Mouse (Mus musculus): ENCODE data around the gene Gm1113.

The Gm1113 gene

GRCm38 (mm10) chr9:35522821-35523515, 4.9 kb upstream of the Gm1113 start:
- Histone ChIP-seq H3K9me3 (ENCODE audit: low read length) (no peaks in the 10 kb centered on the region), H3K4me3 (replicated peaks; ENCODE audit: low read length) (no peak overlapping the region), H3K27me3 (ENCODE audit: insufficient read depth, low read length) (peaks cover 4% of the 10 kb centered on the region; the same call in 1 of the 2 replicates), H3K4me1 (replicated peaks; ENCODE audit: low read depth, low read length) (peaks cover 13% of the 10 kb centered on the region), H3K36me3 (ENCODE audit: insufficient read depth, low read length) (no peaks in the 10 kb centered on the region)
- TF ChIP-seq NANOG (IDR thresholded peaks at IDR 0.05; ENCODE audit: borderline replicate concordance, low read length), result no peak
- TF ChIP-seq CTCF (conservative IDR thresholded peaks at IDR 0.05; ENCODE audit: low read length), result no peak
- TF ChIP-seq POU5F1 (IDR thresholded peaks at IDR 0.05; ENCODE audit: borderline replicate concordance, low read length), result no peak

- peaks cover 13% of the 10 kb centered on the region for H3K4me1 ChIP-seq (replicated peaks; ENCODE audit: low read depth, low read length)
- no peak overlapping the region for H3K4me3 ChIP-seq (replicated peaks; ENCODE audit: low read length)
- H3K36me3 ChIP-seq (ENCODE audit: insufficient read depth, low read length), result no peaks in the 10 kb centered on the region
- H3K27me3 ChIP-seq (ENCODE audit: insufficient read depth, low read length), result peaks cover 4% of the 10 kb centered on the region; the same call in 1 of the 2 replicates
- no peak for TF ChIP-seq CTCF (conservative IDR thresholded peaks at IDR 0.05; ENCODE audit: low read length)
- no peak for TF ChIP-seq POU5F1 (IDR thresholded peaks at IDR 0.05; ENCODE audit: borderline replicate concordance, low read length)
- no peak for TF ChIP-seq NANOG (IDR thresholded peaks at IDR 0.05; ENCODE audit: borderline replicate concordance, low read length)
- H3K9me3 ChIP-seq (ENCODE audit: low read length), result no peaks in the 10 kb centered on the region
These were observed 4.2 kb upstream of the Gm1113 start for GRCm38 (mm10) chr9:35522241-35522640.

DNA sequence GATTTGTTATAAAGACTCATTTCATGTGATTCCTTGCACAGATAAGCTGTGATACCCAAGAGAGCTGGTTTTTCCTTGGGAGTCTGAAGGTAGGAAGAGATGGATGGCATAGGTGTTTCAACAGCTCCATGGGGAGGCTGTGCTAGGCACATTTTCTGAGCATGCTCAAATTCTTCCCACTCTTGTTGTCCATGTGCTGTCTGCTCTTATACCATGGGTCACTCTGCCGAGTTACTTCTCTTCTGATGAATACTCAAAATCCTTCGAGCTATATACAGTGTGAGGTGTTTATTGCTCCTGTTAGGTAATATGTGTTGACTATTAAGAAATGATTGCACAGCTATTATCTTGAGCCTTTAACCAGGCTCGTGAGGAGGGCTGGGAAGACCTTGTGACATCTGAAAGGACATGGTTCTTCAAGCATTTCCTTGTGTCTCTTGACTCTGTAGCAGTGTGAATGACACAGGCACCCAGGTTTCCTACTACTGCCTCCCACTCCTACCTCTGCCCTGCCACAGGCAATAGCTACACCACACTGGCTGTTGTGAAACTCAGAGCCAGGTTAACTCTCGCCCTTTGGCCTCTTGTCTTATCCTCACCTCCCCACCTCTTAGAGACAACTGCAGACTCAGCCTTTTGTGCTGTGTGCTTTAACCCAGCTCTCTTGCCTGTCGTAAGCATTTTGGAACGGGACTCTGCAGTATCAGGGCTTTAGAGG, 2.7 kb upstream of the Gm1113 start:
- TF ChIP-seq POU5F1 (IDR thresholded peaks at IDR 0.05; ENCODE audit: borderline replicate concordance, low read length) (no peak), NANOG (IDR thresholded peaks at IDR 0.05; ENCODE audit: borderline replicate concordance, low read length) (no peak), CTCF (conservative IDR thresholded peaks at IDR 0.05; ENCODE audit: low read length) (no peak)
- Histone ChIP-seq H3K4me1 (replicated peaks; ENCODE audit: low read depth, low read length) (peaks cover 13% of the 10 kb centered on the region), H3K27me3 (ENCODE audit: insufficient read depth, low read length) (peaks cover 4% of the 10 kb centered on the region; the same call in 1 of the 2 replicates), H3K4me3 (replicated peaks; ENCODE audit: low read length) (no peak overlapping the region), H3K9me3 (ENCODE audit: low read length) (no peaks in the 10 kb centered on the region), H3K36me3 (ENCODE audit: insufficient read depth, low read length) (no peaks in the 10 kb centered on the region)

GRCm38 (mm10) chr9:35516711-35517110, 1.4 kb downstream of the Gm1113 start:
- H3K27me3 ChIP-seq (ENCODE audit: insufficient read depth, low read length), result peaks cover 4% of the 10 kb centered on the region; the same call in 1 of the 2 replicates
- no peak overlapping the region for H3K4me3 ChIP-seq (replicated peaks; ENCODE audit: low read length)
- H3K4me1 ChIP-seq (replicated peaks; ENCODE audit: low read depth, low read length), result no peaks in the 10 kb centered on the region
- TF ChIP-seq POU5F1 (IDR thresholded peaks at IDR 0.05; ENCODE audit: borderline replicate concordance, low read length), result no peak
- no peak for TF ChIP-seq NANOG (IDR thresholded peaks at IDR 0.05; ENCODE audit: borderline replicate concordance, low read length)
- no peak for TF ChIP-seq CTCF (conservative IDR thresholded peaks at IDR 0.05; ENCODE audit: low read length)
- no peaks in the 10 kb centered on the region for H3K36me3 ChIP-seq (ENCODE audit: insufficient read depth, low read length)
- H3K9me3 ChIP-seq (ENCODE audit: low read length), result no peaks in the 10 kb centered on the region

GRCm38 (mm10) chr9:35516182-35516581, 1.9 kb downstream of the Gm1113 start:
- Histone ChIP-seq H3K9me3 (ENCODE audit: low read length) (no peaks in the 10 kb centered on the region), H3K4me1 (replicated peaks; ENCODE audit: low read depth, low read length) (no peaks in the 10 kb centered on the region), H3K27me3 (ENCODE audit: insufficient read depth, low read length) (peaks cover 4% of the 10 kb centered on the region; the same call in 1 of the 2 replicates), H3K4me3 (replicated peaks; ENCODE audit: low read length) (no peak overlapping the region), H3K36me3 (ENCODE audit: insufficient read depth, low read length) (no peaks in the 10 kb centered on the region)
- no peak for TF ChIP-seq NANOG (IDR thresholded peaks at IDR 0.05; ENCODE audit: borderline replicate concordance, low read length)
- no peak for TF ChIP-seq CTCF (conservative IDR thresholded peaks at IDR 0.05; ENCODE audit: low read length)
- no peak for TF ChIP-seq POU5F1 (IDR thresholded peaks at IDR 0.05; ENCODE audit: borderline replicate concordance, low read length)

DNA sequence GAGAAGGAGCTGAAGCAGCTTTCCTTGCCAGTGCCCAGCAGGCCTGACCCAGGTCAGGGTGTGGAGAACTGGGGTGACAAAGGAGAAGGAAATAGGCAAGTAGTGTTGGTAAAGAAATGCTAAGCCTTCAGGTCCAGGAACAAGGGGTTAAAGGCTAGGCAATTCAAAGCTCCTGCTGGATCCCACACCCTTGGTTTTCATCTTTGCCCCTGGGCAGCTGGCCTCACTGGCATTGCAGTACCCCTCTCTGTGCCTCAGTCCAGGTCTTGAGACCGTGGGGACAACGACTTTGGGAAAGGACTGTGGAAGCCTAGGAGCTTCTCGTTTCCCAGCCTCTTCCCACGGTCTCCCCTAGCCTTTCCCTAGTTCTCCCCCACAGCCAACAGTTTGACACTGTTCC, 4.2 kb downstream of the Gm1113 start:
- TF ChIP-seq POU5F1 (IDR thresholded peaks at IDR 0.05; ENCODE audit: borderline replicate concordance, low read length), result no peak
- no peak for TF ChIP-seq CTCF (conservative IDR thresholded peaks at IDR 0.05; ENCODE audit: low read length)
- TF ChIP-seq NANOG (IDR thresholded peaks at IDR 0.05; ENCODE audit: borderline replicate concordance, low read length), result no peak
- no peaks in the 10 kb centered on the region for H3K36me3 ChIP-seq (ENCODE audit: insufficient read depth, low read length)
- H3K4me1 ChIP-seq (replicated peaks; ENCODE audit: low read depth, low read length), result no peaks in the 10 kb centered on the region
- no peaks in the 10 kb centered on the region; the same call in none of the 2 replicates for H3K27me3 ChIP-seq (ENCODE audit: insufficient read depth, low read length)
- H3K9me3 ChIP-seq (ENCODE audit: low read length), result no peaks in the 10 kb centered on the region
- H3K4me3 ChIP-seq (replicated peaks; ENCODE audit: low read length), result no peak overlapping the region

DNA sequence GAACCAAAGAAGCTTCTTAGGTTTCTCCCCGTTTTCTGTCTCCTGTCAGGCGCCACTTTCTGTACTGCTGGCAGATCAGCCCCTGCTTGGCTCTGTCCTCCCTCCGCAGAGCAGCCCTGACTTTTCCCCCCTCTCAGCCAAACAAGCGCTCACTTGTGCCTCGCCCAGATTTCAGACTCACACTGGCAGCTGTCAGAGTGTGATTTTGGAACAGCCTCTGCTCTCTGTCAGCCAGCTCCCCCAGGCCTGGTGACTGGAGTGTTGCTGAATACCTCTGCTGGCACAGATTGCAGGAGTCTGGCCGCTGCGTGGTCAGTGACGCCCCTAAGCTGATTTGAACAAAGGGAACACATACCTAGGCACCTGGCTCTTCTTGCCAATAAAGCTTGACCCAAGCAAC, 9.8 kb downstream of the Gm1113 start:
- Histone ChIP-seq H3K4me3 (replicated peaks; ENCODE audit: low read length) (no peak overlapping the region), H3K36me3 (ENCODE audit: insufficient read depth, low read length) (no peaks in the 10 kb centered on the region)
- TF ChIP-seq NANOG (IDR thresholded peaks at IDR 0.05; ENCODE audit: borderline replicate concordance, low read length), result no peak
- no peak for TF ChIP-seq POU5F1 (IDR thresholded peaks at IDR 0.05; ENCODE audit: borderline replicate concordance, low read length)
- TF ChIP-seq CTCF (conservative IDR thresholded peaks at IDR 0.05; ENCODE audit: low read length), result no peak

GRCm38 (mm10) chr9:35502361-35503000, 15.6 kb downstream of the Gm1113 start:
- Histone ChIP-seq H3K4me1 (replicated peaks; ENCODE audit: low read depth, low read length) (no peaks in the 10 kb centered on the region), H3K36me3 (ENCODE audit: insufficient read depth, low read length) (no peaks in the 10 kb centered on the region), H3K9me3 (ENCODE audit: low read length) (no peaks in the 10 kb centered on the region), H3K4me3 (replicated peaks; ENCODE audit: low read length) (no peak overlapping the region), H3K27me3 (ENCODE audit: insufficient read depth, low read length) (no peaks in the 10 kb centered on the region)
- TF ChIP-seq POU5F1 (IDR thresholded peaks at IDR 0.05; ENCODE audit: borderline replicate concordance, low read length) (no peak), CTCF (conservative IDR thresholded peaks at IDR 0.05; ENCODE audit: low read length) (no peak), NANOG (IDR thresholded peaks at IDR 0.05; ENCODE audit: borderline replicate concordance, low read length) (no peak)

More for the DNA sequence above, 9.8 kb downstream of the Gm1113 start:
- H3K27me3 ChIP-seq (ENCODE audit: insufficient read depth, low read length), result no peaks in the 10 kb centered on the region; the same call in none of the 2 replicates
- no peaks in the 10 kb centered on the region for H3K4me1 ChIP-seq (replicated peaks; ENCODE audit: low read depth, low read length)
- H3K9me3 ChIP-seq (ENCODE audit: low read length), result no peaks in the 10 kb centered on the region

Measured in E14TG2a.4 (cell line).